Mouse (Mus musculus) E14TG2a.4 (cell line): ENCODE results near the gene Ulk1.

Experiments
- CTCF ChIP-seq: conservative IDR thresholded peaks from 2 replicates; pipeline ENCODE4 v1.5.1; 2014; ENCODE audit warnings: low read length
- POU5F1 ChIP-seq: IDR thresholded peaks from 2 replicates; pipeline ENCODE4 v1.6.1; 2014; ENCODE audit warnings: low read length, borderline replicate concordance

DNA sequence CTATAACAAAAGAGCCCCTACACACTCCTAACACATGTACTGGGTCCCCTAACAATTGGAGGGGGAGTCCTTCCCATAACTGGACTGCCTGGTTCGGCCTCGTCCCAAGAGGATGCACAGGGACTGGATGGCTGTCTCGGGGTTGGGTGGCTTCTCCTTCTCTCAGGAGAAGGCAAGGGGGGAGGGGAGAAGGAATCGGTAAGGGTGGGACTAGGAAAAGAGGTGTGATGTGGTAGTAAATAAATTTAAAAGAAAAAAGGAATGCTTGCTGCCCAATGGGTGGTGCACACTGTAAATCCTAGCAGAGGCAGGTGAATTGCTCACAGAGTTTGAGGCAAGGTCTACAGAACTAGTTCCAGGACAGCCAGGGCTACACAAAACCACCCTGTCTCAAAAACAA, 3.7 kb downstream of the Ulk1 start:
- TF ChIP-seq CTCF (no peak), POU5F1 (no peak)
